Mouse (Mus musculus): ENCODE measurements around the gene Mecom.
"Not testable (repeated sequence)": the region's sequence is repeated elsewhere in the genome, so short reads cannot be mapped to it uniquely, and the experiment has no call there.

Gene Mecom

GRCm38 (mm10) chr3:30244401-30244871 lies 303.4 kb downstream of the Mecom start:
- no peak for DNase-seq

GRCm38 (mm10) chr3:30243776-30244275 lies 304.0 kb downstream of the Mecom start:
- DNase-seq = no peak

- no peak for DNase-seq
Measured at GRCm38 (mm10) chr3:30239416-30239815, 308.4 kb downstream of the Mecom start.

GRCm38 (mm10) chr3:30237493-30237892 lies 310.3 kb downstream of the Mecom start:
- no peak for DNase-seq

GRCm38 (mm10) chr3:30234018-30234417 lies 313.8 kb downstream of the Mecom start:
- no peak for DNase-seq

GRCm38 (mm10) chr3:30227964-30228670 lies 319.7 kb downstream of the Mecom start:
- no peak for DNase-seq

- DNase-seq = peak; percentile 25 to 29
Measured at GRCm38 (mm10) chr3:30226928-30227370, 320.9 kb downstream of the Mecom start.

- DNase-seq = not testable (repeated sequence)
Measured at GRCm38 (mm10) chr3:30225200-30225599, 322.6 kb downstream of the Mecom start.

- DNase-seq = no peak
Measured at GRCm38 (mm10) chr3:30220701-30221412, 327.0 kb downstream of the Mecom start.

- no peak for DNase-seq
Measured at GRCm38 (mm10) chr3:30219891-30220290, 327.9 kb downstream of the Mecom start.

GRCm38 (mm10) chr3:30219190-30219884 lies 328.5 kb downstream of the Mecom start:
- DNase-seq = no peak

GRCm38 (mm10) chr3:30214607-30215006 lies 333.2 kb downstream of the Mecom start:
- no peak for DNase-seq

- no peak for DNase-seq
Measured at GRCm38 (mm10) chr3:30213540-30214170, 334.2 kb downstream of the Mecom start.

- DNase-seq = no peak
Measured at GRCm38 (mm10) chr3:30212802-30213201, 335.0 kb downstream of the Mecom start.

GRCm38 (mm10) chr3:30209131-30209530 lies 338.7 kb downstream of the Mecom start:
- DNase-seq = no peak

- no peak for DNase-seq
Measured at GRCm38 (mm10) chr3:30207886-30208285, 339.9 kb downstream of the Mecom start.

GRCm38 (mm10) chr3:30207431-30207830 lies 340.4 kb downstream of the Mecom start:
- DNase-seq = no peak

- DNase-seq = no peak
Measured at GRCm38 (mm10) chr3:30206123-30206522, 341.7 kb downstream of the Mecom start.

GRCm38 (mm10) chr3:30203764-30204163 lies 344.0 kb downstream of the Mecom start:
- no peak for DNase-seq

- no peak for DNase-seq
Measured at GRCm38 (mm10) chr3:30198854-30199253, 349.0 kb downstream of the Mecom start.

GRCm38 (mm10) chr3:30198227-30198626 lies 349.6 kb downstream of the Mecom start:
- no peak for DNase-seq

GRCm38 (mm10) chr3:30195186-30195585 lies 352.6 kb downstream of the Mecom start:
- DNase-seq = no peak
